Mouse (Mus musculus): ENCODE data around the gene 4931406C07Rik. TPM values are rescaled to one million over a fixed set of nuclear protein-coding genes. Genes with fewer than 3 reads are reported as not detected.

4931406C07Rik gene
- polyA plus RNA-seq, 1 experiment, result 5.4 TPM

GRCm38 (mm10) chr9:15297112-15297511 lies 9.1 kb downstream of the 4931406C07Rik start:
- no peak for DNase-seq
- Histone ChIP-seq H3K36me3 (ENCODE audit: control insufficient read depth, insufficient read depth, low read length) (no peaks in the 10 kb centered on the region), H3K27ac (ENCODE audit: control insufficient read depth, insufficient read depth, low read length) (no peak overlapping the region), H3K4me1 (replicated peaks; ENCODE audit: control insufficient read depth, insufficient read depth, low read length) (no peaks in the 10 kb centered on the region), H3K4me3 (ENCODE audit: control insufficient read depth, insufficient read depth, low read length) (no peak overlapping the region), H3K27me3 (ENCODE audit: control insufficient read depth, insufficient read depth, low read length) (no peaks in the 10 kb centered on the region)
- TF ChIP-seq POLR2A (IDR thresholded peaks at IDR 0.05; ENCODE audit: control insufficient read depth, extremely low read depth, insufficient read depth, low read length, poor library complexity), result no peak
- no peak for TF ChIP-seq CTCF (IDR thresholded peaks at IDR 0.05; ENCODE audit: borderline replicate concordance, control insufficient read depth, extremely low read depth, insufficient read depth, low read length, poor library complexity)
- WGBS, result 93% methylated on average over 7 of the region's 7 CpGs

- Histone ChIP-seq H3K4me3 (ENCODE audit: control insufficient read depth, insufficient read depth, low read length) (no peak overlapping the region), H3K36me3 (ENCODE audit: control insufficient read depth, insufficient read depth, low read length) (no peaks in the 10 kb centered on the region), H3K27ac (ENCODE audit: control insufficient read depth, insufficient read depth, low read length) (no peak overlapping the region), H3K27me3 (ENCODE audit: control insufficient read depth, insufficient read depth, low read length) (no peaks in the 10 kb centered on the region), H3K4me1 (replicated peaks; ENCODE audit: control insufficient read depth, insufficient read depth, low read length) (no peaks in the 10 kb centered on the region; the same call in 1 of the 2 replicates)
- no peak for TF ChIP-seq CTCF (IDR thresholded peaks at IDR 0.05; ENCODE audit: borderline replicate concordance, control insufficient read depth, extremely low read depth, insufficient read depth, low read length, poor library complexity)
- no peak for TF ChIP-seq POLR2A (IDR thresholded peaks at IDR 0.05; ENCODE audit: control insufficient read depth, extremely low read depth, insufficient read depth, low read length, poor library complexity)
- DNase-seq, result no peak
- 6% methylated on average over 6 of the region's 6 CpGs for WGBS
These were observed 17.0 kb downstream of the 4931406C07Rik start for GRCm38 (mm10) chr9:15289251-15289650.

- TF ChIP-seq CTCF (IDR thresholded peaks at IDR 0.05; ENCODE audit: borderline replicate concordance, control insufficient read depth, extremely low read depth, insufficient read depth, low read length, poor library complexity) (no peak), POLR2A (IDR thresholded peaks at IDR 0.05; ENCODE audit: control insufficient read depth, extremely low read depth, insufficient read depth, low read length, poor library complexity) (no peak)
- H3K4me3 ChIP-seq (ENCODE audit: control insufficient read depth, insufficient read depth, low read length), result no peak overlapping the region
- no peak for DNase-seq
- no peak overlapping the region for H3K27ac ChIP-seq (ENCODE audit: control insufficient read depth, insufficient read depth, low read length)
- H3K36me3 ChIP-seq (ENCODE audit: control insufficient read depth, insufficient read depth, low read length), result no peaks in the 10 kb centered on the region
- no peaks in the 10 kb centered on the region for H3K27me3 ChIP-seq (ENCODE audit: control insufficient read depth, insufficient read depth, low read length)
- H3K4me1 ChIP-seq (replicated peaks; ENCODE audit: control insufficient read depth, insufficient read depth, low read length), result no peaks in the 10 kb centered on the region; the same call in 1 of the 2 replicates
- WGBS, result 96% methylated on average over 3 of the region's 3 CpGs
These were observed 17.8 kb downstream of the 4931406C07Rik start for GRCm38 (mm10) chr9:15288402-15288801.

GRCm38 (mm10) chr9:15287846-15288245 lies 18.4 kb downstream of the 4931406C07Rik start:
- H3K4me1 ChIP-seq (replicated peaks; ENCODE audit: control insufficient read depth, insufficient read depth, low read length), result no peaks in the 10 kb centered on the region; the same call in 1 of the 2 replicates
- no peaks in the 10 kb centered on the region for H3K36me3 ChIP-seq (ENCODE audit: control insufficient read depth, insufficient read depth, low read length)
- no peak for DNase-seq
- WGBS, result 82% methylated on average over 6 of the region's 6 CpGs
- H3K27me3 ChIP-seq (ENCODE audit: control insufficient read depth, insufficient read depth, low read length), result no peaks in the 10 kb centered on the region
- H3K27ac ChIP-seq (ENCODE audit: control insufficient read depth, insufficient read depth, low read length), result no peak overlapping the region
- no peak overlapping the region for H3K4me3 ChIP-seq (ENCODE audit: control insufficient read depth, insufficient read depth, low read length)
- TF ChIP-seq POLR2A (IDR thresholded peaks at IDR 0.05; ENCODE audit: control insufficient read depth, extremely low read depth, insufficient read depth, low read length, poor library complexity), result no peak
- no peak for TF ChIP-seq CTCF (IDR thresholded peaks at IDR 0.05; ENCODE audit: borderline replicate concordance, control insufficient read depth, extremely low read depth, insufficient read depth, low read length, poor library complexity)

GRCm38 (mm10) chr9:15285443-15285842 lies 20.8 kb downstream of the 4931406C07Rik start:
- WGBS, result 94% methylated on average over 3 of the region's 3 CpGs
- no peak for TF ChIP-seq CTCF (IDR thresholded peaks at IDR 0.05; ENCODE audit: borderline replicate concordance, control insufficient read depth, extremely low read depth, insufficient read depth, low read length, poor library complexity)
- no peak for TF ChIP-seq POLR2A (IDR thresholded peaks at IDR 0.05; ENCODE audit: control insufficient read depth, extremely low read depth, insufficient read depth, low read length, poor library complexity)
- H3K4me1 ChIP-seq (replicated peaks; ENCODE audit: control insufficient read depth, insufficient read depth, low read length), result peaks cover 3% of the 10 kb centered on the region
- H3K27ac ChIP-seq (ENCODE audit: control insufficient read depth, insufficient read depth, low read length), result no peak overlapping the region
- no peaks in the 10 kb centered on the region for H3K36me3 ChIP-seq (ENCODE audit: control insufficient read depth, insufficient read depth, low read length)
- peak; percentile 24 for DNase-seq
- no peak overlapping the region for H3K4me3 ChIP-seq (ENCODE audit: control insufficient read depth, insufficient read depth, low read length)
- H3K27me3 ChIP-seq (ENCODE audit: control insufficient read depth, insufficient read depth, low read length), result no peaks in the 10 kb centered on the region

- TF ChIP-seq POLR2A (IDR thresholded peaks at IDR 0.05; ENCODE audit: control insufficient read depth, extremely low read depth, insufficient read depth, low read length, poor library complexity) (no peak), CTCF (IDR thresholded peaks at IDR 0.05; ENCODE audit: borderline replicate concordance, control insufficient read depth, extremely low read depth, insufficient read depth, low read length, poor library complexity) (no peak)
- peak; percentile 2 for DNase-seq
- peaks cover 6% of the 10 kb centered on the region for H3K36me3 ChIP-seq (ENCODE audit: control insufficient read depth, insufficient read depth, low read length)
- 60% methylated on average over 5 of the region's 5 CpGs for WGBS
- peaks cover 5% of the 10 kb centered on the region for H3K4me1 ChIP-seq (replicated peaks; ENCODE audit: control insufficient read depth, insufficient read depth, low read length)
- H3K27me3 ChIP-seq (ENCODE audit: control insufficient read depth, insufficient read depth, low read length), result no peaks in the 10 kb centered on the region
- no peak overlapping the region for H3K27ac ChIP-seq (ENCODE audit: control insufficient read depth, insufficient read depth, low read length)
- H3K4me3 ChIP-seq (ENCODE audit: control insufficient read depth, insufficient read depth, low read length), result no peak overlapping the region; the same call in 1 of the 2 replicates
These were observed 25.8 kb downstream of the 4931406C07Rik start for GRCm38 (mm10) chr9:15280491-15280879.
